Mouse (Mus musculus) liver, embryonic 11.5 days (tissue): ENCODE data around the gene Ren1. TPM values are rescaled to one million over a fixed set of nuclear protein-coding genes. Genes with fewer than 3 reads are reported as not detected.
A peak's percentile ranks its signal among the peaks of the same experiment; 100 is the strongest.

Source experiments
- ATAC-seq: fragments of 200-750 bp; cut with Nextera tagmentation; replicated peaks from 2 replicates; pipeline ENCODE4 v1.8.0; 2017; ENCODE audit warnings: moderate number of reproducible peaks, mild to moderate bottlenecking, moderate TSS enrichment, moderate library complexity; ENCODE audit not compliant: low FRiP score
- DNase-seq: peaks from one replicate; pipeline ENCODE4 v3.0.0-alpha.2; 2017; ENCODE audit warnings: low spot score
- H3K27ac ChIP-seq: fragments of 300-500 bp; sonication (generic); 2 replicates; pipeline ENCODE4 v1.5.1; 2014; ENCODE audit warnings: mild to moderate bottlenecking, low read depth, low read length, control low read depth
- H3K27me3 ChIP-seq: fragments of 300-500 bp; sonication (generic); replicated peaks from 2 replicates; pipeline ENCODE4 v1.6.1; 2014; ENCODE audit warnings: low read length, mixed read lengths; ENCODE audit not compliant: control insufficient read depth, insufficient read depth
- H3K36me3 ChIP-seq: fragments of 300-500 bp; sonication (generic); 2 replicates; pipeline ENCODE4 v1.6.1; 2014; ENCODE audit warnings: mild to moderate bottlenecking, low read length, moderate library complexity, mixed read lengths; ENCODE audit not compliant: control insufficient read depth, insufficient read depth
- H3K4me1 ChIP-seq: fragments of 300-500 bp; sonication (generic); replicated peaks from 2 replicates; pipeline ENCODE4 v1.6.1; 2014; ENCODE audit warnings: low read length, mixed read lengths; ENCODE audit not compliant: control insufficient read depth, insufficient read depth
- H3K4me2 ChIP-seq: fragments of 300-500 bp; sonication (generic); 2 replicates; pipeline ENCODE4 v1.6.1; 2014; ENCODE audit warnings: mild to moderate bottlenecking, control low read depth, moderate library complexity
- H3K4me3 ChIP-seq: fragments of 300-500 bp; sonication (generic); 2 replicates; pipeline ENCODE4 v1.5.1; 2014; ENCODE audit warnings: low read depth, low read length, control low read depth
- H3K9ac ChIP-seq: fragments of 300-500 bp; sonication (generic); 2 replicates; pipeline ENCODE4 v1.6.1; 2014; ENCODE audit warnings: low read depth, low read length, control low read depth
- H3K9me3 ChIP-seq: fragments of 300-500 bp; sonication (generic); 2 replicates; pipeline ENCODE4 v1.6.1; 2016; ENCODE audit warnings: low read length, inconsistent platforms, mixed read lengths; ENCODE audit not compliant: control insufficient read depth
- WGBS: fragments of 180-500 bp; shearing (Covaris S2); extraction: QIAGEN DNeasy Blood & Tissue Kit; methylation state at CpG from one replicate; pipeline ENCODE4 v1.1.7; 2014; 5-methylcytosine and 5-hydroxymethylcytosine counted together
- polyA plus RNA-seq: library from polyadenylated mRNA; unstranded; fragments of >200 nt; fragmentation: Nextera tagmentation; extraction: Ambion mirVana; gene quantifications from 2 replicates; pipeline ENCODE4 v1.2.1, GENCODE M21; 2014

The Ren1 gene
- polyA plus RNA-seq, 1 experiment from 2014 or later = 0.40 TPM

GRCm38 (mm10) chr1:133316577-133316976 lies 33.7 kb upstream of the Ren1 start:
- no peak overlapping the region for H3K9ac ChIP-seq
- ATAC-seq (no peak), DNase-seq (no peak)
- no peaks in the 10 kb centered on the region for H3K36me3 ChIP-seq
- no peak overlapping the region for H3K4me2 ChIP-seq
- no peak overlapping the region for H3K27ac ChIP-seq
- H3K9me3 ChIP-seq = no peaks in the 10 kb centered on the region
- no peak overlapping the region for H3K4me3 ChIP-seq
- WGBS = 75% methylated on average over 4 of the region's 4 CpGs
- H3K27me3 ChIP-seq = no peaks in the 10 kb centered on the region
- H3K4me1 ChIP-seq = peaks cover 6% of the 10 kb centered on the region

- Histone ChIP-seq H3K4me2 (no peak overlapping the region), H3K4me3 (no peak overlapping the region), H3K4me1 (peaks cover under 1% of the 10 kb centered on the region), H3K36me3 (no peaks in the 10 kb centered on the region), H3K27ac (no peak overlapping the region), H3K9ac (no peak overlapping the region), H3K27me3 (no peaks in the 10 kb centered on the region), H3K9me3 (no peaks in the 10 kb centered on the region)
- 68% methylated on average over 1 of the region's 1 CpGs for WGBS
- DNase-seq = no peak
- no peak for ATAC-seq
Observed at GRCm38 (mm10) chr1:133317149-133317548, 33.2 kb upstream of the Ren1 start.

- 80% methylated on average over 13 of the region's 13 CpGs for WGBS
Observed at GRCm38 (mm10) chr1:133321267-133321925, 28.9 kb upstream of the Ren1 start, which contains the start of gene Kiss1. Kiss1 (plus strand) TSS chr1:133321875.

DNA sequence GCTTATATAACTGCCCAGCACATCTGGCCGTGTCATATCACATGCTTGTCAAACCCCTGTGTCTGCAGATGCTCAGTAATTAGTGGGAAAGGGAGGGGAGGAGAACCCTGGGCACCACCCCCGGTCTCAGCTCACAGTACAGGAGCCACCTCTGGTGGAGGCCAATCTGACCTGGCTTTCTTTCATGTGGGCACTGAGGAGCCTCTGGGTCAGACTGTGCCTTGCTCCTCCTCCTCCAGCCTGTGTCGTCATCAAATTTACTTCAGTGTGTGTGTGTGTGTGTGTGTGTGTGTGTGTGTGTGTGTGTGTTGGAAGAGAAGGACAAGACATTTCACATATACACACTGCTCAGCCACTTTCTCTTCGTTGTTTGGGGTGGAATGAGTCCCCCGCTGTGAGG lies 27.0 kb upstream of the Ren1 start:
- WGBS = 49% methylated on average over 5 of the region's 5 CpGs
- Histone ChIP-seq H3K4me1 (no peaks in the 10 kb centered on the region), H3K9me3 (no peaks in the 10 kb centered on the region), H3K4me2 (no peak overlapping the region), H3K4me3 (no peak overlapping the region), H3K27ac (no peak overlapping the region), H3K27me3 (peaks cover 9% of the 10 kb centered on the region), H3K9ac (no peak overlapping the region), H3K36me3 (no peaks in the 10 kb centered on the region)
- DNase-seq (no peak), ATAC-seq (no peak)

More at GRCm38 (mm10) chr1:133321267-133321925, 28.9 kb upstream of the Ren1 start, which contains the start of gene Kiss1:
- Histone ChIP-seq H3K4me2 (no peak within 1 kb of the TSS), H3K9me3 (no peaks in the 10 kb centered on the region), H3K27ac (no peak within 1 kb of the TSS), H3K36me3 (no peaks in the 10 kb centered on the region), H3K9ac (no peak within 1 kb of the TSS), H3K27me3 (no peaks in the 10 kb centered on the region), H3K4me3 (no peak within 1 kb of the TSS), H3K4me1 (no peaks in the 10 kb centered on the region)
- DNase-seq = no peak
- ATAC-seq = no peak

GRCm38 (mm10) chr1:133325951-133326350 lies 24.4 kb upstream of the Ren1 start:
- H3K4me2 ChIP-seq = no peak overlapping the region
- DNase-seq = no peak
- H3K9me3 ChIP-seq = no peaks in the 10 kb centered on the region
- H3K9ac ChIP-seq = no peak overlapping the region
- no peak overlapping the region for H3K4me3 ChIP-seq
- H3K27ac ChIP-seq = no peak overlapping the region
- H3K27me3 ChIP-seq = peaks cover 31% of the 10 kb centered on the region
- no peaks in the 10 kb centered on the region for H3K4me1 ChIP-seq
- WGBS = 81% methylated on average over 8 of the region's 8 CpGs
- no peaks in the 10 kb centered on the region for H3K36me3 ChIP-seq
- ATAC-seq = no peak

- H3K4me1 ChIP-seq = no peaks in the 10 kb centered on the region
- no peak overlapping the region for H3K27ac ChIP-seq
- peaks cover 38% of the 10 kb centered on the region for H3K27me3 ChIP-seq
- H3K36me3 ChIP-seq = no peaks in the 10 kb centered on the region
- no peaks in the 10 kb centered on the region for H3K9me3 ChIP-seq
- DNase-seq = no peak
- H3K9ac ChIP-seq = no peak overlapping the region
- 48% methylated on average over 5 of the region's 5 CpGs for WGBS
- ATAC-seq = no peak
- no peak overlapping the region for H3K4me2 ChIP-seq
- H3K4me3 ChIP-seq = no peak overlapping the region
Observed at GRCm38 (mm10) chr1:133327094-133327493, 23.2 kb upstream of the Ren1 start.

DNA sequence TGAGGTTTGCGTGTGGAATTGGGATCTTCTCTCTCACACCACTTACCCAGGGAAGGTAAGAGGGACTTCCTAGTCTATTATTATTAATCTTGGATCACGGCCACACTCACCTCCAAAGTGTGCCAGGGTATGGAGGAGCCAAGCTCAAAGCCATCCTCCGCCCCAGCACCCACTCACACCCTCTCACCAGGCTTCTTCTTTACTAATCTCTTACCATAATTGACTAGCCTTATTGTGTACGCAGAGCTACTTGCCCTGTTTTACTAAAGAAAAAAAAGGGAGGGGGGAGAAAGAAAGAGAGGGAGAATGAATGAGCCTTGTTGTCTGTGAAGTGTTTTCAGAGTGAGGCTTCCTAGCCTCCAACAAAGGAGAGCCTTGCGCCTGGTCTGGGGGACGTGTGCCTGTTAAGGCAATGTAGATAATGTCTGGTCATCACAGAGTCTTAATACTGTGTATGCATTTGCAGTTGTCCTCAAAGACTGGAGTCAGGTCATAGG lies 22.0 kb upstream of the Ren1 start:
- no peaks in the 10 kb centered on the region for H3K4me1 ChIP-seq
- no peaks in the 10 kb centered on the region for H3K9me3 ChIP-seq
- no peak overlapping the region for H3K9ac ChIP-seq
- WGBS = 79% methylated on average over 6 of the region's 6 CpGs
- no peak overlapping the region for H3K27ac ChIP-seq
- no peaks in the 10 kb centered on the region for H3K36me3 ChIP-seq
- H3K27me3 ChIP-seq = peaks cover 38% of the 10 kb centered on the region
- no peak overlapping the region for H3K4me3 ChIP-seq
- ATAC-seq (no peak), DNase-seq (no peak)
- H3K4me2 ChIP-seq = no peak overlapping the region

- H3K9ac ChIP-seq = no peak overlapping the region
- H3K27ac ChIP-seq = no peak overlapping the region
- 11% methylated on average over 34 of the region's 34 CpGs for WGBS
Observed at GRCm38 (mm10) chr1:133328896-133329637, 21.2 kb upstream of the Ren1 start.

DNA sequence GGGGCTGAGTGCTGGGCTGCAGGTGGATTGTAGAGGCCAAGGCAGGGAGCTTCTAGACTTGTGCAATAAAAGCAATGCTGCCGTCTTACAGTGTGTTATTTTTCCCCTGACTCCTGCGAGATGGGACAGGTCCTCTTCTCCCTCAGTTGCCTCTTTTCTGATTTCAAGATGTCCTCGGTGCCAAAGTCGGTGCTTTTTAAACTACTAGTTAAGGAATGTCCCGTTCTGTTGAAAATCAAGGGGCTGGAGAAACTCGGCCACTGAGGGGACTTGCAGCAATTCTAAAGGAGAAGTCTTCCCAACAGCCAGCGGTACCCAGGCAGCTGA lies 20.7 kb upstream of the Ren1 start:
- Histone ChIP-seq H3K4me1 (no peaks in the 10 kb centered on the region), H3K4me2 (peak overlapping the region; percentile 57), H3K4me3 (no peak overlapping the region), H3K27ac (no peak overlapping the region), H3K36me3 (no peaks in the 10 kb centered on the region), H3K9ac (no peak overlapping the region), H3K9me3 (no peaks in the 10 kb centered on the region), H3K27me3 (peaks cover 38% of the 10 kb centered on the region)
- ATAC-seq = no peak
- WGBS = 29% methylated on average over 7 of the region's 7 CpGs
- no peak for DNase-seq

More at GRCm38 (mm10) chr1:133328896-133329637, 21.2 kb upstream of the Ren1 start:
- Histone ChIP-seq H3K27me3 (peaks cover 38% of the 10 kb centered on the region), H3K36me3 (no peaks in the 10 kb centered on the region), H3K4me2 (peak overlapping the region; percentile 57), H3K4me3 (no peak overlapping the region), H3K9me3 (no peaks in the 10 kb centered on the region), H3K4me1 (no peaks in the 10 kb centered on the region)
- no peak for ATAC-seq
- no peak for DNase-seq
